25 mouse cellular contexts compared by ENCODE assay signal in the genomic region with DNA sequence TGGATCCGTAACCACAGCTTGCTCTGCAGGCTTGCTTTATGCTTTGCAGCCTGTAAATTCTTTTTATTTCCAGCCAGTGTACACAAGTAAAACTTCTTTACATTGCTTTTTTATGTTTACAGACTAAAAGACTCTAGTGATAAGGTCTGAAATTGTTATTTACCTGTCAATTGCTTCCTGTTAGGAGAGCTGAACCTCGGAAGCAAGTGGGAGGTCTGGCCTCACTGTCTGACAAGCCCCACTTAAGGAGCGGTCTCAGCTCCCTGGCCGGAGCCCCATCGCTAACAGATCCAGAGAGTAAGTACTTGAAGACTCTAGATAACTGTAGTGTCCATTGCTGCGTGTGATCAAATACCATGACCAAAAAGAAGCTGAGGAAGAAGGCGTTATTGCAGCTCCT. TPM values are rescaled to one million over a fixed set of nuclear protein-coding genes. Genes with fewer than 3 reads are reported as not detected.
DNase-seq lines count a peak whose midpoint lies in the region; ATAC-seq and TF ChIP-seq lines count a peak whose summit lies in the region.
"Had no signal": no experiment of that assay in that cellular context is flagged by ENCODE, and none has a peak within 500 bp of the region (broad histone marks: within the 10 kb centered on the region; RNA-seq: fewer than 3 reads in every experiment).

No protein-coding gene starts in this region.

- H3K9ac ChIP-seq in heart, embryonic 13.5 days = peak overlapping the region; percentile 21; the same call in 1 of the 2 replicates
- H3K9ac ChIP-seq in heart, postnatal 0 days (replicated peaks; ENCODE audit: low read depth, low read length) = no peak overlapping the region
- H3K9ac ChIP-seq in midbrain, embryonic 11.5 days (ENCODE audit: low read length) = no peak overlapping the region
- H3K9ac ChIP-seq in midbrain, embryonic 15.5 days = no peak overlapping the region
- H3K9ac ChIP-seq: forebrain, embryonic 13.5 days; forebrain, postnatal 0 days; hindbrain, embryonic 15.5 days had no signal

- no peak for TF ChIP-seq EP300 in heart, postnatal 0 days (IDR thresholded peaks at IDR 0.05; ENCODE audit: low read depth)

- 50% methylated on average over 7 of the region's 7 CpGs for WGBS in heart, embryonic 13.5 days
- 39% methylated on average over 7 of the region's 7 CpGs for WGBS in heart, postnatal 0 days
- 93% methylated on average over 7 of the region's 7 CpGs for WGBS in midbrain, embryonic 11.5 days
- WGBS in midbrain, embryonic 15.5 days = 93% methylated on average over 7 of the region's 7 CpGs

- intact Hi-C loops in heart, postnatal 25 days (cut with DNase I) = no loop called here
- intact Hi-C loops in heart, postnatal 10 days (cut with DNase I) = no loop called here

- peaks cover 86% of the 10 kb centered on the region for H3K36me3 ChIP-seq in heart, embryonic 13.5 days
- H3K36me3 ChIP-seq in heart, postnatal 0 days (replicated peaks; ENCODE audit: control insufficient read depth, insufficient read depth, low read length) = peaks cover 81% of the 10 kb centered on the region
- H3K36me3 ChIP-seq in midbrain, embryonic 11.5 days (ENCODE audit: control insufficient read depth, insufficient read depth, low read length) = peaks cover 15% of the 10 kb centered on the region
- H3K36me3 ChIP-seq in midbrain, embryonic 15.5 days (replicated peaks) = peaks cover 50% of the 10 kb centered on the region

- peaks cover 21% of the 10 kb centered on the region for H3K4me1 ChIP-seq in heart, embryonic 13.5 days
- peaks cover 6% of the 10 kb centered on the region for H3K4me1 ChIP-seq in heart, postnatal 0 days (ENCODE audit: control insufficient read depth, insufficient read depth)
- H3K4me1 ChIP-seq in midbrain, embryonic 11.5 days (ENCODE audit: control insufficient read depth, insufficient read depth, low read length) = no peaks in the 10 kb centered on the region
- no peaks in the 10 kb centered on the region for H3K4me1 ChIP-seq in midbrain, embryonic 15.5 days
- H3K4me1 ChIP-seq: embryonic facial prominence, embryonic 10.5 days; forebrain, embryonic 13.5 days; hindbrain, embryonic 15.5 days had no signal

- ATAC-seq in heart, embryonic 13.5 days (ENCODE audit: extremely low read depth, insufficient number of reproducible peaks, low FRiP score, low TSS enrichment) = no peak
- no peak for ATAC-seq in heart, postnatal 0 days (ENCODE audit: insufficient read depth, low read depth)
- ATAC-seq in midbrain, embryonic 11.5 days (ENCODE audit: low FRiP score) = no peak
- ATAC-seq in midbrain, embryonic 15.5 days (replicated peaks) = no peak
- ATAC-seq: CD4-positive, CD25-positive, alpha-beta regulatory T cell, adult 4 months; forebrain, embryonic 13.5 days; forebrain, postnatal 0 days; intestine, embryonic 16.5 days had no signal

- no peak for TF ChIP-seq CTCF in heart, postnatal 0 days (IDR thresholded peaks at IDR 0.05; ENCODE audit: low read depth)

- H3K27me3 ChIP-seq in heart, embryonic 13.5 days (replicated peaks) = no peaks in the 10 kb centered on the region
- H3K27me3 ChIP-seq in heart, postnatal 0 days (ENCODE audit: control insufficient read depth, insufficient read depth, low read length) = no peaks in the 10 kb centered on the region
- no peaks in the 10 kb centered on the region for H3K27me3 ChIP-seq in midbrain, embryonic 11.5 days (ENCODE audit: control insufficient read depth, insufficient read depth, low read length)
- H3K27me3 ChIP-seq in midbrain, embryonic 15.5 days (replicated peaks) = no peaks in the 10 kb centered on the region
- H3K27me3 ChIP-seq: forebrain, embryonic 13.5 days; hindbrain, embryonic 15.5 days had no signal

- H3K27ac ChIP-seq in heart, embryonic 13.5 days (replicated peaks) = peak overlapping the region; percentile 70
- peak overlapping the region; percentile 66 for H3K27ac ChIP-seq in heart, postnatal 0 days (ENCODE audit: low read depth)
- no peak overlapping the region for H3K27ac ChIP-seq in midbrain, embryonic 11.5 days (ENCODE audit: low read depth, low read length)
- H3K27ac ChIP-seq in midbrain, embryonic 15.5 days = no peak overlapping the region
- H3K27ac ChIP-seq: embryonic facial prominence, embryonic 10.5 days; forebrain, embryonic 13.5 days; hindbrain, embryonic 15.5 days had no signal

- no peak overlapping the region for H3K4me2 ChIP-seq in heart, embryonic 13.5 days
- H3K4me2 ChIP-seq in heart, postnatal 0 days (ENCODE audit: low read depth, low read length) = no peak overlapping the region
- no peak overlapping the region for H3K4me2 ChIP-seq in midbrain, embryonic 11.5 days
- H3K4me2 ChIP-seq in midbrain, embryonic 15.5 days = no peak overlapping the region
- H3K4me2 ChIP-seq: forebrain, embryonic 13.5 days; hindbrain, embryonic 15.5 days had no signal

- H3K4me3 ChIP-seq in heart, embryonic 13.5 days = no peak overlapping the region
- H3K4me3 ChIP-seq in heart, postnatal 0 days (ENCODE audit: low read depth, low read length) = no peak overlapping the region
- no peak overlapping the region for H3K4me3 ChIP-seq in midbrain, embryonic 11.5 days (ENCODE audit: low read depth, low read length)
- no peak overlapping the region for H3K4me3 ChIP-seq in midbrain, embryonic 15.5 days
- H3K4me3 ChIP-seq: embryonic facial prominence, embryonic 10.5 days; forebrain, embryonic 13.5 days; hindbrain, embryonic 15.5 days had no signal

- DNase-seq in heart, adult 11 months = peak; percentile 81
- no peak for DNase-seq in heart, postnatal 25 days (ENCODE audit: low spot score)
- DNase-seq in heart, postnatal 10 days = no peak
- DNase-seq in heart, postnatal 0 days (ENCODE audit: low spot score) = no peak
- DNase-seq in heart, adult 18-20 months = no peak
- DNase-seq in midbrain, embryonic 11.5 days (ENCODE audit: low spot score, missing footprints) = peak; percentile 72
- DNase-seq: adrenal gland, adult 8-10 months; adrenal gland, postnatal 36 days; B cell, adult 2 months; cerebellum, adult 2 months; cerebellum, postnatal 10 days; forebrain, postnatal 0 days; gastrocnemius, postnatal 14 days; kidney, adult 2 months had no signal

- H3K9me3 ChIP-seq in heart, embryonic 13.5 days = no peaks in the 10 kb centered on the region
- H3K9me3 ChIP-seq in heart, postnatal 0 days (replicated peaks; ENCODE audit: control insufficient read depth, low read length) = no peaks in the 10 kb centered on the region
- H3K9me3 ChIP-seq in midbrain, embryonic 11.5 days (ENCODE audit: control insufficient read depth, low read length) = no peaks in the 10 kb centered on the region
- no peaks in the 10 kb centered on the region for H3K9me3 ChIP-seq in midbrain, embryonic 15.5 days
- H3K9me3 ChIP-seq: embryonic facial prominence, embryonic 10.5 days; forebrain, embryonic 13.5 days; G1E; hindbrain, embryonic 15.5 days had no signal

RNA-seq across cellular contexts. Expression of a gene that starts 18.9 kb away (rescaled TPM):
- total RNA-seq in heart, postnatal 25 days (2021) = 10 to 100 TPM; 12.3 to 13.8 TPM
- 18.9 and 19.7 TPM in 2 replicates for polyA plus RNA-seq in heart, embryonic 13.5 days (2015; fragmentation: Nextera tagmentation; extraction: Ambion mirVana)
- 10 to 100 TPM; 14.6 to 15.6 TPM for total RNA-seq in heart, postnatal 10 days (2021)
- 8.3 and 9.2 TPM in 2 replicates for total RNA-seq in heart, postnatal 0 days (2014; rRNA removed; ENCODE audit: low replicate concordance)
- polyA plus RNA-seq in heart, postnatal 0 days (2015; fragmentation: Nextera tagmentation; extraction: Ambion mirVana) = 16.0 and 16.1 TPM in 2 replicates
- 10 to 100 TPM; 19.3 to 22.1 TPM for total RNA-seq in heart, adult 18-20 months (2021)
- 61.3 and 62.3 TPM in 2 replicates for polyA plus RNA-seq in midbrain, embryonic 11.5 days (2014; fragmentation: Nextera tagmentation; extraction: Ambion mirVana)
- polyA plus RNA-seq in midbrain, embryonic 15.5 days (2015; fragmentation: Nextera tagmentation; extraction: Ambion mirVana) = 25.3 and 26.4 TPM in 2 replicates

RNA-seq across cellular contexts. Expression of a gene that starts 36.3 kb away (rescaled TPM):
- total RNA-seq in heart, postnatal 25 days (2021) = 10 to 100 TPM; 20.2 to 25.2 TPM
- 35.4 and 37.6 TPM in 2 replicates for polyA plus RNA-seq in heart, embryonic 13.5 days (2015; fragmentation: Nextera tagmentation; extraction: Ambion mirVana)
- 10 to 100 TPM; 23.4 to 27.6 TPM for total RNA-seq in heart, postnatal 10 days (2021)
- total RNA-seq in heart, postnatal 0 days (2014; rRNA removed; ENCODE audit: low replicate concordance) = 24.1 and 49.8 TPM in 2 replicates
- polyA plus RNA-seq in heart, postnatal 0 days (2015; fragmentation: Nextera tagmentation; extraction: Ambion mirVana) = 49.5 and 51.8 TPM in 2 replicates
- total RNA-seq in heart, adult 18-20 months (2021) = 10 to 100 TPM; 25.4 to 26.3 TPM
- polyA plus RNA-seq in midbrain, embryonic 11.5 days (2014; fragmentation: Nextera tagmentation; extraction: Ambion mirVana) = 14.8 and 15.0 TPM in 2 replicates
- polyA plus RNA-seq in midbrain, embryonic 15.5 days (2015; fragmentation: Nextera tagmentation; extraction: Ambion mirVana) = 9.9 and 10.8 TPM in 2 replicates

RNA-seq across cellular contexts. Expression of a gene that starts 36.6 kb away (rescaled TPM):
- total RNA-seq in heart, postnatal 25 days (2021) = not detected
- not detected in 2 replicates for polyA plus RNA-seq in heart, embryonic 13.5 days (2015; fragmentation: Nextera tagmentation; extraction: Ambion mirVana)
- total RNA-seq in heart, postnatal 10 days (2021) = not detected
- 6.4 TPM in 1 of 2 replicates, not detected in the other for total RNA-seq in heart, postnatal 0 days (2014; rRNA removed; ENCODE audit: low replicate concordance)
- polyA plus RNA-seq in heart, postnatal 0 days (2015; fragmentation: Nextera tagmentation; extraction: Ambion mirVana) = 0.04 TPM in 1 of 2 replicates, not detected in the other
- total RNA-seq in heart, adult 18-20 months (2021) = not detected
- not detected in 2 replicates for polyA plus RNA-seq in midbrain, embryonic 11.5 days (2014; fragmentation: Nextera tagmentation; extraction: Ambion mirVana)
- polyA plus RNA-seq in midbrain, embryonic 15.5 days (2015; fragmentation: Nextera tagmentation; extraction: Ambion mirVana) = 0.18 and 0.61 TPM in 2 replicates
- total RNA-seq: G1E had no signal
- polyA plus RNA-seq: CD4-positive, CD25-positive, alpha-beta regulatory T cell, adult 4 months; embryonic facial prominence, embryonic 10.5 days; embryonic facial prominence, embryonic 14.5 days; forebrain, embryonic 13.5 days; G1E; intestine, embryonic 16.5 days had no signal

RNA-seq across cellular contexts. Expression of a gene that starts 51.6 kb away (rescaled TPM):
- not detected for total RNA-seq in heart, postnatal 25 days (2021)
- not detected in 2 replicates for polyA plus RNA-seq in heart, embryonic 13.5 days (2015; fragmentation: Nextera tagmentation; extraction: Ambion mirVana)
- total RNA-seq in heart, postnatal 10 days (2021) = not detected
- total RNA-seq in heart, postnatal 0 days (2014; rRNA removed; ENCODE audit: low replicate concordance) = not detected in 2 replicates
- not detected in 2 replicates for polyA plus RNA-seq in heart, postnatal 0 days (2015; fragmentation: Nextera tagmentation; extraction: Ambion mirVana)
- 1 to 10 TPM in 1 of 2 experiments, not detected in 1; 1.3 TPM for total RNA-seq in heart, adult 18-20 months (2021)
- 0.11 TPM in 1 of 2 replicates, not detected in the other for polyA plus RNA-seq in midbrain, embryonic 11.5 days (2014; fragmentation: Nextera tagmentation; extraction: Ambion mirVana)
- not detected in 2 replicates for polyA plus RNA-seq in midbrain, embryonic 15.5 days (2015; fragmentation: Nextera tagmentation; extraction: Ambion mirVana)
- total RNA-seq: adrenal gland, postnatal 36 days; forebrain, postnatal 0 days; G1E; gastrocnemius, adult 18-20 months; gastrocnemius, postnatal 14 days had no signal
- polyA plus RNA-seq: cerebellum, adult 2 months; embryonic facial prominence, embryonic 10.5 days; embryonic facial prominence, embryonic 14.5 days; forebrain, embryonic 13.5 days; forebrain, postnatal 0 days; G1E; hindbrain, embryonic 11.5 days; hindbrain, embryonic 15.5 days had no signal

Comparison
In these comparisons a context has a peak if more than half of its experiments do, and no peak if none do; other contexts are left out.
1. DNase-seq: peak in heart, adult 11 months (single experiment) and midbrain, embryonic 11.5 days (single experiment); none in heart, postnatal 25 days (single experiment), heart, postnatal 10 days (0 of 2), heart, postnatal 0 days (single experiment) and heart, adult 18-20 months (0 of 2).
2. H3K27ac ChIP-seq: peak in heart, embryonic 13.5 days (single experiment) and heart, postnatal 0 days (single experiment); none in midbrain, embryonic 11.5 days (single experiment) and midbrain, embryonic 15.5 days (single experiment).